Mouse (Mus musculus) forebrain, embryonic 16.5 days (tissue): Measurements from ENCODE around the gene Krtap19-4. TPM values are rescaled to one million over a fixed set of nuclear protein-coding genes. Genes with fewer than 3 reads are reported as not detected.

Experiments used
- ATAC-seq: fragments of 200-750 bp; cut with Nextera tagmentation; 2 replicates; pipeline ENCODE4 v1.8.0; 2017; ENCODE audit warnings: mild to moderate bottlenecking, moderate library complexity
- H3K27ac ChIP-seq: fragments of 300-500 bp; sonication (generic); 2 replicates; pipeline ENCODE4 v1.5.1; 2014; ENCODE audit warnings: low read length, control low read depth
- H3K27me3 ChIP-seq: fragments of 300-500 bp; sonication (generic); replicated peaks from 2 replicates; pipeline ENCODE4 v1.6.1; 2014; ENCODE audit warnings: low read length; ENCODE audit not compliant: control insufficient read depth, insufficient read depth
- H3K36me3 ChIP-seq: fragments of 300-500 bp; sonication (generic); 2 replicates; pipeline ENCODE4 v1.6.1; 2014; ENCODE audit not compliant: control insufficient read depth, insufficient read depth
- H3K4me1 ChIP-seq: fragments of 300-500 bp; sonication (generic); replicated peaks from 2 replicates; pipeline ENCODE4 v1.6.1; 2014; ENCODE audit warnings: low read length; ENCODE audit not compliant: control insufficient read depth, insufficient read depth
- H3K4me2 ChIP-seq: fragments of 300-500 bp; sonication (generic); 2 replicates; pipeline ENCODE4 v1.6.1; 2014; ENCODE audit warnings: mild to moderate bottlenecking, low read length, control low read depth
- H3K4me3 ChIP-seq: fragments of 300-500 bp; sonication (generic); replicated peaks from 2 replicates; pipeline ENCODE4 v1.5.1; 2014; ENCODE audit warnings: mild to moderate bottlenecking, low read length, control low read depth
- H3K9ac ChIP-seq: fragments of 300-500 bp; sonication (generic); replicated peaks from 2 replicates; pipeline ENCODE4 v1.6.1; 2014; ENCODE audit warnings: low read depth, low read length, control low read depth
- H3K9me3 ChIP-seq: fragments of 300-500 bp; sonication (generic); 2 replicates; pipeline ENCODE4 v1.6.1; 2016; ENCODE audit warnings: low read length; ENCODE audit not compliant: control insufficient read depth
- WGBS: fragments of 180-500 bp; shearing (Covaris S2); extraction: QIAGEN DNeasy Blood & Tissue Kit; methylation state at CpG from one replicate; pipeline ENCODE4 v1.1.7; 2014; 5-methylcytosine and 5-hydroxymethylcytosine counted together
- polyA plus RNA-seq: library from polyadenylated mRNA; unstranded; fragments of >200 nt; fragmentation: Nextera tagmentation; extraction: Ambion mirVana; gene quantifications from 2 replicates; pipeline ENCODE4 v1.2.1, GENCODE M21; 2015

The Krtap19-4 gene
- polyA plus RNA-seq, 1 experiment from 2014 or later = not detected

DNA sequence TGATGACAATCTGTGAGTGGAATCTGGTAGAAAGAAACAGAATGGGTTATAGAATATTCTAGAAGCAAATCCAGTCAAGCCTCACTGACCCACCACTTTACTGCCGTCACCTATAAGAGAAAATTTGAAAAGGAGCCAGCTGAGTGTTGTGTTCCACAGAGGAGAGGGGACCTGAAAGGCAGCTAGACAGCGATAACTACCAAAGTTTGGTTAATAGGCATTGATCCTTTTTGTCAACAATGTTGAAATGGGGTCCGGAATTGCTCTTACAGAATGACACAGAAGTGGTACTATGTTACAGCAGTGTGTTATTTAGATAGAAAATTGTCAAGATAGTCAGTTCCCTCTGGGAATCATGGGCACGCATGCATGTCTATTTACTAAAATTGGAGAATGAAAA, 36.3 kb downstream of the Krtap19-4 start:
- ATAC-seq = no peak
- Histone ChIP-seq H3K27me3 (no peaks in the 10 kb centered on the region), H3K36me3 (no peaks in the 10 kb centered on the region), H3K4me2 (no peak overlapping the region), H3K4me3 (no peak overlapping the region), H3K9ac (no peak overlapping the region), H3K9me3 (no peaks in the 10 kb centered on the region), H3K27ac (no peak overlapping the region), H3K4me1 (no peaks in the 10 kb centered on the region)
- whole genome bisulfite sequencing = 89% methylated on average over 4 of the region's 4 CpGs

- Histone ChIP-seq H3K4me2 (no peak overlapping the region), H3K36me3 (no peaks in the 10 kb centered on the region), H3K4me1 (no peaks in the 10 kb centered on the region), H3K27ac (no peak overlapping the region), H3K9ac (no peak overlapping the region), H3K27me3 (no peaks in the 10 kb centered on the region), H3K4me3 (no peak overlapping the region), H3K9me3 (no peaks in the 10 kb centered on the region)
- 96% methylated on average over 1 of the region's 1 CpGs for WGBS
- no peak for ATAC-seq
Observed at GRCm38 (mm10) chr16:88847363-88847762, 37.5 kb downstream of the Krtap19-4 start.

Other genes with a start within 250 kb of the Krtap19-4 start
- not detected in 2 replicates for gene Krtap26-1, start 237.3 kb downstream of the Krtap19-4 start, polyA plus RNA-seq
- not detected in 2 replicates for gene Krtap27-1, start 213.4 kb downstream of the Krtap19-4 start, polyA plus RNA-seq
- gene 2310061N02Rik, start 177.1 kb downstream of the Krtap19-4 start, polyA plus RNA-seq = not detected in 2 replicates
- gene Krtap13-1, start 156.2 kb downstream of the Krtap19-4 start, polyA plus RNA-seq = not detected in 2 replicates
- not detected in 2 replicates for gene Krtap13, start 133.5 kb downstream of the Krtap19-4 start, polyA plus RNA-seq
- gene 2310034C09Rik, start 126.2 kb downstream of the Krtap19-4 start, polyA plus RNA-seq = 0.45 TPM in 1 of 2 replicates, not detected in the other
- gene 2310057N15Rik, start 110.9 kb downstream of the Krtap19-4 start, polyA plus RNA-seq = not detected in 2 replicates
- not detected in 2 replicates for gene Gm5965, start 107.2 kb downstream of the Krtap19-4 start, polyA plus RNA-seq
- gene Gm20741, start 72.9 kb downstream of the Krtap19-4 start, polyA plus RNA-seq = not detected in 2 replicates
- gene Krtap15, start 64.9 kb downstream of the Krtap19-4 start, polyA plus RNA-seq = not detected in 2 replicates
- gene Krtap14, start 58.9 kb downstream of the Krtap19-4 start, polyA plus RNA-seq = not detected in 2 replicates
- not detected in 2 replicates for gene Krtap19-1, start 15.7 kb downstream of the Krtap19-4 start, polyA plus RNA-seq
- not detected in 2 replicates for gene Krtap19-2, start 10.8 kb downstream of the Krtap19-4 start, polyA plus RNA-seq
- gene Krtap19-3, start 7.1 kb downstream of the Krtap19-4 start, polyA plus RNA-seq = not detected in 2 replicates
- not detected in 2 replicates for gene Krtap19-5, start 11.4 kb upstream of the Krtap19-4 start, polyA plus RNA-seq
- gene Krtap19-9b, start 47.2 kb upstream of the Krtap19-4 start, polyA plus RNA-seq = not detected in 2 replicates
- not detected in 2 replicates for gene Krtap16-3, start 77.8 kb upstream of the Krtap19-4 start, polyA plus RNA-seq
- gene Krtap22-2, start 125.7 kb upstream of the Krtap19-4 start, polyA plus RNA-seq = not detected in 2 replicates
- gene Gm10229, start 130.2 kb upstream of the Krtap19-4 start, polyA plus RNA-seq = not detected in 2 replicates
- not detected in 2 replicates for gene Krtap6-1, start 146.6 kb upstream of the Krtap19-4 start, polyA plus RNA-seq
- not detected in 2 replicates for gene Gm10228, start 156.4 kb upstream of the Krtap19-4 start, polyA plus RNA-seq
- not detected in 2 replicates for gene Krtap6-5, start 162.8 kb upstream of the Krtap19-4 start, polyA plus RNA-seq
- gene 1110025L11Rik, start 178.9 kb upstream of the Krtap19-4 start, polyA plus RNA-seq = not detected in 2 replicates
- not detected in 2 replicates for gene Krtap6-3, start 198.9 kb upstream of the Krtap19-4 start, polyA plus RNA-seq